Mouse (Mus musculus): ENCODE results near the gene Aqp2. TPM values are rescaled to one million over a fixed set of nuclear protein-coding genes. Genes with fewer than 3 reads are reported as not detected.

The Aqp2 gene
- total and polyA plus RNA-seq, 3 experiments, result not detected

GRCm38 (mm10) chr15:99589704-99590103, 10.8 kb downstream of the Aqp2 start:
- dilution Hi-C loops (cut with MboI; ENCODE audit: extremely low pct_ligation_motif_present, extremely low pct_unique_long_range_greater_than_20kb, low sequenced_read_pairs) (no loop called here), in situ Hi-C loops (cut with MboI; ENCODE audit: low pct_ligation_motif_present, low pct_unique_long_range_greater_than_20kb, low sequenced_read_pairs) (no loop called here)
- no peak for DNase-seq (ENCODE audit: extremely low read depth)
- Histone ChIP-seq H3K9me3 (replicated peaks; ENCODE audit: low read length) (peaks cover 4% of the 10 kb centered on the region), H3K4me2 (ENCODE audit: insufficient read depth, low read depth, poor library complexity, severe bottlenecking) (no peak overlapping the region), H3K9ac (ENCODE audit: insufficient read depth, low read depth) (no peak overlapping the region), H3K36me3 (replicated peaks in 1 of 2; ENCODE audit: control insufficient read depth in 1 of 2, insufficient read depth in 1 of 2, low read length in 1 of 2) (no peaks in the 10 kb centered on the region), H3K79me2 (replicated peaks; ENCODE audit: control insufficient read depth, extremely low read depth, insufficient read depth, poor library complexity, severe bottlenecking) (no peaks in the 10 kb centered on the region), H3K4me3 (replicated peaks in 1 of 3; ENCODE audit: low read depth in 2 of 3, low read length in 2 of 3, poor library complexity in 1 of 3) (no peak overlapping the region), H3K27me3 (replicated peaks) (peaks cover 90% of the 10 kb centered on the region), H3K4me1 (ENCODE audit: control insufficient read depth in 1 of 2, insufficient read depth in 2 of 2) (peaks cover 3 to 7% of the 10 kb centered on the region in 2 experiments; a peak in 2 of 4 replicates), H3K27ac (ENCODE audit: insufficient read depth, low read depth) (no peak overlapping the region)
- TF ChIP-seq CTCF (conservative IDR thresholded peaks at IDR 0.05 in 1 of 2, IDR thresholded peaks at IDR 0.05 in 1 of 2; ENCODE audit: low read depth in 2 of 2, low read length in 2 of 2) (no peak), POLR2A (IDR thresholded peaks at IDR 0.05; ENCODE audit: low read depth, low read length) (no peak), ZNF384 (IDR thresholded peaks at IDR 0.05; ENCODE audit: low read depth, low read length) (no peak), BHLHE40 (IDR thresholded peaks at IDR 0.05; ENCODE audit: low read depth, low read length) (no peak), MAX (IDR thresholded peaks at IDR 0.05; ENCODE audit: low read length) (no peak), ETS1 (conservative IDR thresholded peaks at IDR 0.05; ENCODE audit: low read depth, low read length) (no peak), MAZ (IDR thresholded peaks at IDR 0.05; ENCODE audit: low read depth, low read length) (no peak), ELF1 (IDR thresholded peaks at IDR 0.05; ENCODE audit: low read depth, low read length) (no peak), RCOR1 (conservative IDR thresholded peaks at IDR 0.05; ENCODE audit: low read depth, low read length) (no peak), ZKSCAN1 (IDR thresholded peaks at IDR 0.05; ENCODE audit: borderline replicate concordance, low read depth, low read length) (no peak)

GRCm38 (mm10) chr15:99590429-99591084, 11.7 kb downstream of the Aqp2 start, which contains the start of gene Aqp5:
Aqp5 (plus strand) TSS chr15:99590782.
- H3K4me1 ChIP-seq (ENCODE audit: control insufficient read depth in 1 of 2, insufficient read depth in 2 of 2), result peaks cover 0 to 3% of the 10 kb centered on the region in 2 experiments; a peak in 1 of 4 replicates
- no peak within 1 kb of the TSS for H3K4me3 ChIP-seq (replicated peaks in 1 of 3; ENCODE audit: low read depth in 2 of 3, low read length in 2 of 3, poor library complexity in 1 of 3)
- no peak for DNase-seq (ENCODE audit: extremely low read depth)
- H3K79me2 ChIP-seq (replicated peaks; ENCODE audit: control insufficient read depth, extremely low read depth, insufficient read depth, poor library complexity, severe bottlenecking), result no peaks in the 10 kb centered on the region
- in situ Hi-C loops (cut with MboI; ENCODE audit: low pct_ligation_motif_present, low pct_unique_long_range_greater_than_20kb, low sequenced_read_pairs) (no loop called here), dilution Hi-C loops (cut with MboI; ENCODE audit: extremely low pct_ligation_motif_present, extremely low pct_unique_long_range_greater_than_20kb, low sequenced_read_pairs) (no loop called here)
- no peak within 1 kb of the TSS for H3K27ac ChIP-seq (ENCODE audit: insufficient read depth, low read depth)
- no peak within 1 kb of the TSS for H3K4me2 ChIP-seq (ENCODE audit: insufficient read depth, low read depth, poor library complexity, severe bottlenecking)
- peaks cover 4% of the 10 kb centered on the region for H3K9me3 ChIP-seq (replicated peaks; ENCODE audit: low read length)
- H3K36me3 ChIP-seq (replicated peaks in 1 of 2; ENCODE audit: control insufficient read depth in 1 of 2, insufficient read depth in 1 of 2, low read length in 1 of 2), result no peaks in the 10 kb centered on the region
- H3K27me3 ChIP-seq (replicated peaks), result peaks cover 90% of the 10 kb centered on the region
- H3K9ac ChIP-seq (ENCODE audit: insufficient read depth, low read depth), result no peak within 1 kb of the TSS
- TF ChIP-seq UBTF (IDR thresholded peaks at IDR 0.05; ENCODE audit: low read depth, low read length) (no peak), E2F4 (IDR thresholded peaks at IDR 0.05; ENCODE audit: insufficient replicate concordance, low read depth, low read length) (no peak), JUN (IDR thresholded peaks at IDR 0.05; ENCODE audit: insufficient read depth, low read depth, low read length) (no peak), EP300 (IDR thresholded peaks at IDR 0.05; ENCODE audit: low read length) (no peak), MXI1 (IDR thresholded peaks at IDR 0.05; ENCODE audit: low read depth, low read length) (no peak), HCFC1 (IDR thresholded peaks at IDR 0.05; ENCODE audit: low read depth, low read length) (no peak), CTCF (conservative IDR thresholded peaks at IDR 0.05 in 1 of 2, IDR thresholded peaks at IDR 0.05 in 1 of 2; ENCODE audit: low read depth in 2 of 2, low read length in 2 of 2) (no peak), RAD21 (IDR thresholded peaks at IDR 0.05; ENCODE audit: low read depth, low read length) (no peak), POLR2A (IDR thresholded peaks at IDR 0.05; ENCODE audit: low read depth, low read length) (no peak), ZMIZ1 (IDR thresholded peaks at IDR 0.05; ENCODE audit: low read depth, low read length) (no peak), GABPA (IDR thresholded peaks at IDR 0.05; ENCODE audit: insufficient replicate concordance, low read depth, low read length) (no peak), ETS1 (conservative IDR thresholded peaks at IDR 0.05; ENCODE audit: low read depth, low read length) (no peak), SIN3A (IDR thresholded peaks at IDR 0.05; ENCODE audit: low read length) (no peak), CHD1 (IDR thresholded peaks at IDR 0.05; ENCODE audit: low read depth, low read length) (no peak), MAX (IDR thresholded peaks at IDR 0.05; ENCODE audit: low read length) (no peak), TBP (conservative IDR thresholded peaks at IDR 0.05; ENCODE audit: low read depth, low read length) (no peak), ZKSCAN1 (IDR thresholded peaks at IDR 0.05; ENCODE audit: borderline replicate concordance, low read depth, low read length) (no peak), PAX5 (IDR thresholded peaks at IDR 0.05; ENCODE audit: low read length) (no peak), JUND (conservative IDR thresholded peaks at IDR 0.05; ENCODE audit: low read depth, low read length) (no peak), BHLHE40 (IDR thresholded peaks at IDR 0.05; ENCODE audit: low read depth, low read length) (no peak)
